Mouse (Mus musculus) CH12.LX (cell line): ENCODE measurements around the gene Hras. TPM values are rescaled to one million over a fixed set of nuclear protein-coding genes. Genes with fewer than 3 reads are reported as not detected.

ENCODE experiments used
- DNase-seq: peaks from one replicate; pipeline ENCODE4 v3.0.0-alpha.2; 2013; ENCODE audit errors: extremely low read depth
- H3K27ac ChIP-seq: 2 replicates; pipeline ENCODE4 v1.5.1; 2012; ENCODE audit warnings: low read depth, mild to moderate bottlenecking, control low read depth, moderate library complexity; ENCODE audit not compliant: insufficient read depth
- H3K27me3 ChIP-seq: replicated peaks from 2 replicates; pipeline ENCODE3; 2012; ENCODE audit warnings: inconsistent platforms
- H3K36me3 ChIP-seq, 2 experiments: replicated peaks in 1 of 2; 2 replicates each; pipeline versions ENCODE3 to v1.6.1; 2012; ENCODE audit warnings: inconsistent platforms in 1 of 2, low read length in 1 of 2, mild to moderate bottlenecking in 1 of 2, mixed read lengths in 1 of 2, moderate library complexity in 1 of 2; ENCODE audit not compliant: control insufficient read depth in 1 of 2, insufficient read depth in 1 of 2
- H3K4me1 ChIP-seq, 2 experiments: 2 replicates each; pipeline ENCODE4 v1.6.1; 2012; ENCODE audit warnings: inconsistent platforms in 1 of 2, moderate library complexity in 1 of 2; ENCODE audit not compliant: insufficient read depth in 2 of 2, control insufficient read depth in 1 of 2
- H3K4me2 ChIP-seq: 2 replicates; pipeline ENCODE4 v1.6.1; 2012; ENCODE audit warnings: low read depth, mild to moderate bottlenecking, control low read depth; ENCODE audit not compliant: poor library complexity, insufficient read depth, severe bottlenecking
- H3K4me3 ChIP-seq, 3 experiments: fragments of 150-350 bp in 1 of 3; sonication (generic) in 1 of 3; replicated peaks in 1 of 3; 2 replicates each; pipeline versions ENCODE3 to v1.5.1; 2011 to 2012; ENCODE audit warnings: low read depth in 2 of 3, low read length in 2 of 3, mild to moderate bottlenecking in 2 of 3, moderate library complexity in 2 of 3, control low read depth in 1 of 3, improper control_type of control experiment in 1 of 3, inconsistent platforms in 1 of 3, mixed read lengths in 1 of 3; ENCODE audit not compliant: poor library complexity in 1 of 3
- H3K79me2 ChIP-seq: replicated peaks from 2 replicates; pipeline ENCODE4 v1.6.1; 2012; ENCODE audit warnings: mild to moderate bottlenecking, moderate library complexity; ENCODE audit not compliant: control insufficient read depth, poor library complexity, insufficient read depth, severe bottlenecking; ENCODE audit errors: extremely low read depth
- H3K9ac ChIP-seq: 2 replicates; pipeline ENCODE4 v1.6.1; 2012; ENCODE audit warnings: low read depth, mild to moderate bottlenecking, control low read depth, moderate library complexity; ENCODE audit not compliant: insufficient read depth
- H3K9me3 ChIP-seq: replicated peaks from 2 replicates; pipeline ENCODE3; 2012; ENCODE audit warnings: low read length, inconsistent platforms, mixed read lengths
- BHLHE40 ChIP-seq: IDR thresholded peaks from 2 replicates; pipeline ENCODE4 v1.6.1; 2011; ENCODE audit warnings: mild to moderate bottlenecking, low read depth, low read length, improper control_type of control experiment
- CHD2 ChIP-seq: IDR thresholded peaks from 2 replicates; pipeline ENCODE4 v1.6.1; 2011; ENCODE audit warnings: low read length, improper control_type of control experiment
- CTCF ChIP-seq, 2 experiments: IDR thresholded peaks in 1 of 2; conservative IDR thresholded peaks in 1 of 2; 2 replicates each; pipeline ENCODE4 v1.5.1; 2011 to 2012; ENCODE audit warnings: low read depth in 2 of 2, low read length in 2 of 2, improper control_type of control experiment in 1 of 2, inconsistent platforms in 1 of 2, mild to moderate bottlenecking in 1 of 2, moderate library complexity in 1 of 2
- E2F4 ChIP-seq: IDR thresholded peaks from 2 replicates; pipeline ENCODE4 v1.6.1; 2011; ENCODE audit warnings: low read depth, low read length, improper control_type of control experiment; ENCODE audit not compliant: insufficient replicate concordance
- ELF1 ChIP-seq: IDR thresholded peaks from 2 replicates; pipeline ENCODE4 v1.6.1; 2014; ENCODE audit warnings: low read depth, mild to moderate bottlenecking, inconsistent platforms, low read length, improper control_type of control experiment
- EP300 ChIP-seq: IDR thresholded peaks from 2 replicates; pipeline ENCODE4 v1.6.1; 2011; ENCODE audit warnings: low read length, improper control_type of control experiment
- ETS1 ChIP-seq: conservative IDR thresholded peaks from 2 replicates; pipeline ENCODE4 v1.6.1; 2012; ENCODE audit warnings: low read depth, mild to moderate bottlenecking, inconsistent platforms, low read length, improper control_type of control experiment, moderate library complexity
- HCFC1 ChIP-seq: IDR thresholded peaks from 2 replicates; pipeline ENCODE4 v1.6.1; 2012; ENCODE audit warnings: low read depth, mild to moderate bottlenecking, inconsistent platforms, low read length, improper control_type of control experiment
- IRF4 ChIP-seq: IDR thresholded peaks from 2 replicates; pipeline ENCODE4 v1.6.1; 2014; ENCODE audit warnings: low read depth, mild to moderate bottlenecking, inconsistent platforms, low read length, improper control_type of control experiment
- MAFK ChIP-seq: IDR thresholded peaks from 2 replicates; pipeline ENCODE4 v1.6.1; 2011; ENCODE audit warnings: low read length, improper control_type of control experiment; ENCODE audit not compliant: insufficient replicate concordance
- MAX ChIP-seq: IDR thresholded peaks from 2 replicates; pipeline ENCODE4 v1.6.1; 2011; ENCODE audit warnings: low read length, improper control_type of control experiment
- MEF2A ChIP-seq: IDR thresholded peaks from 2 replicates; pipeline ENCODE4 v1.6.1; 2014; ENCODE audit warnings: low read depth, mild to moderate bottlenecking, inconsistent platforms, low read length, improper control_type of control experiment, borderline replicate concordance
- MXI1 ChIP-seq: IDR thresholded peaks from 2 replicates; pipeline ENCODE4 v1.6.1; 2011; ENCODE audit warnings: mild to moderate bottlenecking, low read depth, low read length, improper control_type of control experiment
- NELFE ChIP-seq: IDR thresholded peaks from 2 replicates; pipeline ENCODE4 v1.6.1; 2011; ENCODE audit warnings: low read depth, low read length, improper control_type of control experiment
- POLR2A ChIP-seq: IDR thresholded peaks from 2 replicates; pipeline ENCODE4 v1.6.1; 2011; ENCODE audit warnings: low read depth, mild to moderate bottlenecking, improper control_type of control experiment, low read length
- SMC3 ChIP-seq: IDR thresholded peaks from 2 replicates; pipeline ENCODE4 v1.6.1; 2011; ENCODE audit warnings: low read depth, low read length, improper control_type of control experiment
- TBP ChIP-seq: conservative IDR thresholded peaks from 2 replicates; pipeline ENCODE4 v1.6.1; 2011; ENCODE audit warnings: low read depth, low read length, improper control_type of control experiment
- TCF12 ChIP-seq: IDR thresholded peaks from 2 replicates; pipeline ENCODE4 v1.6.1; 2014; ENCODE audit warnings: low read depth, mild to moderate bottlenecking, inconsistent platforms, low read length, improper control_type of control experiment
- UBTF ChIP-seq: IDR thresholded peaks from 2 replicates; pipeline ENCODE4 v1.6.1; 2012; ENCODE audit warnings: low read depth, mild to moderate bottlenecking, inconsistent platforms, low read length, improper control_type of control experiment, moderate library complexity
- ZC3H11A ChIP-seq: IDR thresholded peaks from 2 replicates; pipeline ENCODE4 v1.6.1; 2012; ENCODE audit warnings: low read depth, mild to moderate bottlenecking, inconsistent platforms, low read length, improper control_type of control experiment
- dilution Hi-C: fragments of 300-500 bp; cut with MboI; formaldehyde crosslinking; loops from 2 replicates; pipeline ENCODE4 v1.14.3; 2020; ENCODE audit warnings: low sequenced_read_pairs; ENCODE audit not compliant: extremely low pct_unique_long_range_greater_than_20kb, extremely low pct_ligation_motif_present
- in situ Hi-C: fragments of 300-500 bp; cut with MboI; formaldehyde crosslinking; loops from 3 replicates; pipeline ENCODE4 v1.14.3; 2019; ENCODE audit warnings: low sequenced_read_pairs, low pct_ligation_motif_present, low pct_unique_long_range_greater_than_20kb, mixed read lengths
- polyA plus RNA-seq: library from polyadenylated mRNA; unstranded; fragments of >175 nt; gene quantifications from 2 replicates; pipeline ENCODE4 v1.2.1, GENCODE M21; 2012; ENCODE audit warnings: low read depth; ENCODE audit not compliant: insufficient read length
- total RNA-seq, 2 experiments: library from RNA; depleted of rRNA; stranded (reverse); fragments of 300-350 nt in 1 of 2; fragments of >200 nt in 1 of 2; gene quantifications; 2 replicates each; pipeline ENCODE4 v1.2.3; 2012 to 2014

The Hras gene
- total and polyA plus RNA-seq, 3 experiments: 43.6 to 82.0 (median 71.3) TPM

- TF ChIP-seq HCFC1 (no peak), UBTF (no peak), ZC3H11A (no peak), TCF12 (no peak), MAFK (no peak), NELFE (no peak), E2F4 (no peak), ELF1 (no peak)
- TF ChIP-seq, all 38 proteins: peak for 0
- Histone ChIP-seq H3K79me2 (no peaks in the 10 kb centered on the region), H3K27me3 (no peaks in the 10 kb centered on the region), H3K36me3 (peaks cover 29 to 82% of the 10 kb centered on the region in 2 experiments), H3K4me3 (no peak overlapping the region), H3K9me3 (no peaks in the 10 kb centered on the region), H3K4me2 (no peak overlapping the region), H3K27ac (no peak overlapping the region), H3K9ac (no peak overlapping the region), H3K4me1 (peaks cover 2 to 11% of the 10 kb centered on the region in 2 experiments; a peak in 1 of 4 replicates)
- no peak for DNase-seq
- in situ Hi-C loops: no loop called here
- dilution Hi-C loops: no loop called here
These were observed 46.8 kb downstream of the Hras start for GRCm38 (mm10) chr7:141147044-141147443.

GRCm38 (mm10) chr7:141146043-141146595, 47.7 kb downstream of the Hras start:
- TF ChIP-seq MEF2A (no peak), EP300 (no peak), MXI1 (no peak), IRF4 (no peak), BHLHE40 (no peak), POLR2A (no peak), CHD2 (no peak), MAX (no peak), CTCF (conservative IDR thresholded peaks at IDR 0.05 in 1 of 2, IDR thresholded peaks at IDR 0.05 in 1 of 2; ENCODE audit: low read depth in 2 of 2, low read length in 2 of 2) (no peak), ETS1 (no peak), TBP (no peak), SMC3 (no peak)
- TF ChIP-seq, all 38 proteins: peak for 0
- Histone ChIP-seq H3K4me1 (peaks cover 2 to 7% of the 10 kb centered on the region in 2 experiments; a peak in 1 of 4 replicates), H3K9ac (no peak overlapping the region), H3K4me3 (no peak overlapping the region), H3K9me3 (no peaks in the 10 kb centered on the region), H3K4me2 (no peak overlapping the region), H3K79me2 (no peaks in the 10 kb centered on the region), H3K36me3 (peaks cover 21 to 78% of the 10 kb centered on the region in 2 experiments), H3K27ac (no peak overlapping the region), H3K27me3 (no peaks in the 10 kb centered on the region)
- dilution Hi-C loops: no loop called here
- in situ Hi-C loops: no loop called here
- no peak for DNase-seq
